Mouse (Mus musculus) ovary, postnatal 10 days (tissue): Measurements from ENCODE around the gene Lmtk2.

Experiments
- DNase-seq: peaks from one replicate; pipeline ENCODE4 v3.0.0; 2022; ENCODE audit warnings: low spot score

Lmtk2 gene

DNA sequence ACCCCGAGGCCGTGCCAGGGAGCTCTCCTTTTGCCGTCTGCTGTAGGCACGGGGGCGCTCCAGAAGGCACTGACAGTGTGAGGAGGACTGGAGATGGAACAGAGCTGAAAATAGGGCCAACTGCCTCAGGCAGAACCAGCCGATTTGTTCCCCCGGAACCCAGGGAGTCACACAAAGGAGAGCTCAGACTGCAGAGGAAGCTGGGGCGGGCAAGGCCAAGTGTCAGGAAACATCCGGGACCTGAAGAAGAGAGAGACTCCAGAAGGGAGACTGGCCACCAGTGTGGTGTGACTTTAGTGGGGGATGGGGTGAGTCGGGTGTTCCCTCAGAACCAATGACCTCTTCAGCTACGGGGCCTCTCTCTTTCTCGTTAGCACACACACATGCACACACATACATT lies 119.1 kb downstream of the Lmtk2 start:
- DNase-seq: no peak

DNA sequence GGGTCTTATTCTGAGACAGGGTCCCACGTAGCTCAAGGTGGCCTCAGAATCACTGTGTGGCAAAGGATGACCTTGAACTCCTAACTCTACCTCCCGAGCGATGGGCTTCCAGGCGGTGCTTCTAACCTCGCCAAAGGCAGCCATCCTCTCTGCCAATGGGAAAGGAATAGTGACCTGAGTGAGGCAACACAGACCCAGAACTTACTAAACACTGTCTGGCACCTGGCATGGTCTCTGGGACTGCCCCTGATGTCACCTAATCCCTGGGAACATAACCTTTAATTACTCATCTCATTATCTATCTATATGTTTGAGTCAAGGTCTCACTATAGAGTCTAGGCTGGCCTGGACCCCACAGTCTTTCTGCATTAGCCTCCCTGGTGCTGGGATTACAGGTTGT lies 119.7 kb downstream of the Lmtk2 start:
- no peak for DNase-seq

DNA sequence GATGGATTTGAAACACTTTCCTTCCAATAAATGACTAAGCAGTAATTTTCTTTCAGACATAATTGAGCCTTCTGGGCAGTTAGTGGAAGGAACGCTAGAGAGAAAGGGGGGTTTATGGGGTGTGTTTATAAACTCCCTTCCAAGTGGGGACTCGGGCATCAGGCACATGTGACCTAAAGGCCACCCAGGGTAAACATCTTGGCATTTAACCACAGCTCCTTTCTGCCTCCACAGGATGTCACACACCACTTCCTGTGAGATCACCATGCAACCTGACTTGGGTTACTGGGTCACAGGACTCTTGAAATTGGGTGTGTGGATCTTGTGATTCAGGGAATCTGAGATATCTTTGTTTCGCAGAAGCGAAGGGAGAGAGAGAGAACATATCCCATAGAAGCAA lies 121.1 kb downstream of the Lmtk2 start:
- DNase-seq: no peak

DNA sequence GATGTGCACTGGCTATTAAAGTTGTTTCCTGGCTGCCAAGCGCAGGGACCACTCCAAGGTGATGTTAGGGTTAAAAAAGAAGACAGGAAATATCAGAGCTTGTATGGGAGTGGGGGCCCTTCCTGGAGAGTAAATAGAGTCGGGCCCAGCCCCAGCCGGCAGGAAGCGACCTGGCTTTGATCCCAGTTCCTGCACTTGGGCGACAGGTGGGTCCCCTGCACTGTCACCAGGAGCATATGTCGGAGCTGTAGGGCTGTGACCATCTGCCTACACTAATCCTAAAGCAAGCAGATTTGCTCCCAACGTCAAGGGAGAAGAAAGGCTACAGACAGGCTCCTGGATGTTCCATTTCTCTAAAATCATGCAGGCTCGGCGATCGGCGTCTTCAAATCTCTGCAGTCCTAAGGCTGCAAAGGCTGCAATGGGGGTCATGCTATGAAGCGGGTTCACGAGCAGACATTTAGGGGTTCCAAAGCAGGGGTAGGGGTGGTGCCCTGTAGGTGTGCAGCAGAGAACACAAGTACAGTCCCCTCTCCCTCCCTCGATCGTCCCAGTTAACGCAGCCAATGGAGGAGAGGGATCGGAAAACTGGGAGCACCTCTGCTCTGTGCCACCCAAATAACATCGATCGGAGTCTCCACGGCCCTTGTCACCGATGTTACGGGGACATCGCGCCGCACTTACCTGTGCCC lies 122.7 kb downstream of the Lmtk2 start:
- no peak for DNase-seq

DNA sequence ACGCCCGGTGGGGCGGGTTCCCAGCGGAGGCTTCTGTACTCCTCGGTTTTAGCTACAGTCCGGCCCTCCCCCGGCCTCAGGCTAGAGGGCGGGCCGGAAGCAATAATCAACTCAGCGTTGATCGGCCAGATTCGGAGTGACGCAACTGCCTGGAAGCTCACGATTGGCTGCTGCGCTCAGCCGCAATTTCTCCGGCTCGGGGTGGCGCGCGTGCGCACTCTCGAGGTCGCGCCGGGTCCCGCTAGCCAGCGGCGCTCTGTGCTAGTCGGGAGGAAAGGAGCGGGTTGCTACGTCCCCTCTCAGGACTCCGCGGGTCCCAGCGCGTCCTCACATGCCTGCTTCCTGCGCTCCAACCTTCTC lies 123.2 kb downstream of the Lmtk2 start, which contains the start of gene Tecpr1:
Gene Tecpr1, minus strand, starts transcription at position 113 of the 360 bp plus-strand sequence.
- peak; percentile 85 for DNase-seq

DNA sequence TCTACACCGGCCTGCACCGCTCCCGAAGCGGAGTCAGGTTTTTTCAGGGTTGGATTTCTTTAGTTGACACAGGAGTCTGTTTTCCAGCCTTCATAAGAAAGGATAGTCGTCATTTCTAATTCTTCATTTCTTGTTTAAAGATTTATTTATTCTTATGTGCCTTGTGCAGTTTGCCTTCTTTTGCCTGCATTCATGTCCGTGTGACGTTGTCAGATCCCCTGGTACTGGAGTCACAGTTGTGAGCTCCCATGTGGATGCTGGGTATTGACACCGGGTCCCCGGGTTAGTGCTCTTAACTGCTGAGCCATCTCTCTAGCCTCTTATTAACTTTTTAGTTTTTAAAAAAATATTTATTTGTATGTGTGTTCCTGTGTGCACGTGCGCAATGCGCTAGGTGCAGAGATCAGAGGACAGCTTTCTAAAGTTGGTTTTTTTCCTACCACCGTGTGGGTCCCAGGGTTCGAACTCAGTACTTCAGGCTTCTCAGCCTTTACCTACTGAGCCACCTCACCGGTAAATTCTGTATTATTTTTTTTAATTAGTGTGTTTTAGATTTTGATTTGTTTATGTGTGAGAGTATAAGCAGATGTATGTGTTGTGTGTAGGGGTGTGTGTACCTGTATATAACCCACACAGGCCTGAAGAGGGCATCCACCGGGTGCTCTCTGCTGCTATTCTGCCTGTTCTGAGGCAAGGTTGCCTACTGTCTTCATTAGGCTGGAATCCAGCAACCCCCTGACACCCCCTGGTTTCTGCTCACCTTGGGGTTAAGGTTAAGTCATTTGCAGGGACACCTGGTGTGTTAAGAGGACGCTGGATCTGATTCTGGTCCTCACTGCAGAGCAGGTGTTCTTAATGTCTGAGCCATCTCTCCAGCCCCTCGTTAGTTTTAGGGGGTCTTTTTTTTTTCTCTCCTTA lies 123.9 kb downstream of the Lmtk2 start:
- DNase-seq: no peak

DNA sequence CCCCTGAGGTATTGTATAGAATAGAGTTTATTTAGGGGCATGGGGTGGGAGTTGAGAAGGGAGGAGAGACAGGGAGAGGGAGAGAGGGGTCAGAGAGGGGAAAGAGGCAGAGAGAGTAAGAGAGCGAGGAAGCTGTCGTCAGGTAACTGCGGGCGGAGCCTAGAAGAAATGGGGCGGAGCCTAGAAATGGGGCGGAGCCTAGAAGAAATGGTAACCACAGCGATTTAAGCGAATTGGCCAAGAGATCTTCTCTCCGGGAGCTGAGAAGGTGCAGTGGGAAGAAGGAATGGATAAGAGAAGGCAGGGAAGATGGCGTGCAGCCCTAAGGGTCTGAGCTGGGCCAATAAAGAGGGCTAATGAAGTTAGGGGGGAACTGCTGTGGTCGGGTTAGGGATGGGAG lies 126.0 kb downstream of the Lmtk2 start:
- no peak for DNase-seq

DNA sequence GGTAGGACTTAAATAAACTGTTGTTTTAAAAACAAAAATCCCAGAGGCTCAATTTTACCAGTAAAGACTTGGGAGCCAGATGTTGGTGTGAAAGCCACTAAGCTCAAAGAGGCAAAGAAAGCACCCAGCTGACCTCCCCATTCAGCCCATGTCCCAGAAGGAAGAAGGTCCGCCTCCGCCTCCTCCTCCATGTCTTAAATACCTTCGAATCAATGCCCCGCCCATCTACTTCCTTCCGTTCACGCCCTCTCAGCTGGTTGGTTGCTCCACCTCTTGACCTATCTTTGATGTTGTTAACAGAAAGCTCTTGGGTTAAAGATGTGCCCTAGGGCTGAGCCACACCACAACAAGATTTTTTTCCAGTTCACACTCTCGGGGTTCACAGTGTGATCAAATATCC lies 130.0 kb downstream of the Lmtk2 start:
- DNase-seq: no peak

DNA sequence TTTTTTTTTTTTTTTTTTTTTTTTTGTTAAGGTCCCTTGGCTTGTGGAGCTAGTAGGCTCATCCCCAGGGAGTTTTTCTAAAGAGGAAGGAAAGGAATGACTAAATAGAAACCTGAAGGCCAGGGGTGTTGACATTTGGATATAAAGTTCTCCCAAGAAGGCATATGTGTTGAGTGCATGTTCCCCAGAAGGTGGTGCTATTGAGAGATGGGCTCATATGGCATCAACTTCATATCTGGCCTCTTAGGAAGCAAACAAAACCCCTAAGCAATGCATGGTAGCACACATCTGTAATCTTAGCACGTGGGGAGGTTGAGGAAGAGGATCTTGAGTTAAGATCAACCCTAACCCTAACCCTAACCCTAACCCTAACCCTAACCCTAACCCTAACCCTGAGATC lies 131.2 kb downstream of the Lmtk2 start:
- DNase-seq: no peak

DNA sequence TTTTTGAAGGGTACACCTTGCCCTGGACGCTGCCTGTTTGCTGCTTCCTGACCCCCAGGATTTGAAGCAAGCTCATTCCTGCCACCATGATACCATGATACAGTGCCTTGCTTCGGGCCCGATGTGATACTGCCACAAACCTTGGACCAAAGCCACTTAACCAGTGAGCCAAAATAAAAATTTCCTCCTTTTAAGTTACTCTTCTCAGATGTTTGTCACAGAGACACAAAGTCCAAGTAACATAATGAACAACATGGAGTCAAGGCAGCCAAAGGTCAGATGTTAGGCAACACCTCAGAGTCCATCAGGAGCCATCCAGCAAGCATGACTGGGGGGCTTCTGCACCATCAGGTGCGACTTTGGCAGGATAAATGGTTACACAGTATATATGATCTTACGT lies 132.3 kb downstream of the Lmtk2 start:
- DNase-seq: no peak

DNA sequence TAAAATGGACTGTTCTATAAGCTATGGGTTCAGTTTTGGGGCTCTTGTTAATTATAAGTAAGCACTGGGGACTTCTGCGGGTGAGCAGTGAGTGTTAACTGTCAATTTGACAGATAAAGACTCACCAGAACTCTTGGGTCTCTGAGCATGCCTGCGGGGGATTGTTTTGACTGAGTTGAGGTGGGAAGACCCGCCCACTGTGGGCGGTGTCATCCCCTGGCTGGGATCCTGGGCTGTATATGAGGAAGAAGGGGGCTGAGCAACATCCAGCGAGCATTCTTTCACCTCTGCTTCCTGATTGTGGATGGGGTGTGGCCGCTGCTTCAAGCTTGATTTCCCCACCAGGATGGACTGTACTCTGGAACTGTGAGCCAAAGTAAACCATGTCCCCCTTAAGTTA lies 134.0 kb downstream of the Lmtk2 start:
- DNase-seq: no peak

DNA sequence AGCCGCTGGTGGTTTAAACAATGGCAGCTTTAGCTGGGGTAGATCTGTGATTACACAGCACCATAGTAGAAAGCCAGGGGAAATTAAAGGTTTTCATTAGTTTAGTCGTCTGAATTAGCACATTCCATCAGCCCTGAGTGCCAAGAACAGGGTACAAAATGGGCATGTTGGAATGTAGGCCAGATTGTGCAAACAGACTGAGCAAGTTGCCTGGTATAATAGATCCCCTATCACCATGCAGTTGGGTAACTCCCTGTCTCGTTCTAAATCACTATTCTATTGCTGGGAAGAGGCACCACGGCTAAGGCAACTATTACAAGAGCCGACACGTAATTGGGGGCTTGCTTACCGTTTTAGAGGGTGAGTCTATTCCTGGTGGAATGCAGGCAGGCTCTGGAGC lies 134.5 kb downstream of the Lmtk2 start:
- DNase-seq: no peak
